Mouse (Mus musculus) adrenal gland, postnatal 0 days (tissue): ENCODE results near the gene Col4a1. TPM values are rescaled to one million over a fixed set of nuclear protein-coding genes. Genes with fewer than 3 reads are reported as not detected.

ENCODE experiments used
- polyA plus RNA-seq: library from polyadenylated mRNA; unstranded; fragments of >200 nt; fragmentation: Nextera tagmentation; extraction: Ambion mirVana; gene quantifications from 2 replicates; pipeline ENCODE4 v1.2.1, GENCODE M21; 2015

Gene Col4a1
- polyA plus RNA-seq, result 146 and 162 TPM in 2 replicates

GRCm38 (mm10) chr8:11312349-11313175 is at the start of gene Col4a1, which contains the start of gene Col4a2:
Gene Col4a1 (minus strand): TSS chr8:11312826.
Gene Col4a2 (plus strand): TSS chr8:11312805.

Other genes starting within 250 kb of the Col4a1 start
- gene Col4a2, start within 50 bp of the Col4a1 start, polyA plus RNA-seq, result 69.6 and 81.5 TPM in 2 replicates
- gene Rab20, start 165.9 kb upstream of the Col4a1 start, polyA plus RNA-seq, result 13.2 and 17.3 TPM in 2 replicates
- 90.9 and 123 TPM in 2 replicates for gene Naxd, start 184.7 kb upstream of the Col4a1 start, polyA plus RNA-seq
- gene Cars2, start 238.0 kb upstream of the Col4a1 start, polyA plus RNA-seq, result 15.6 and 17.7 TPM in 2 replicates
- gene Ing1, start 242.7 kb upstream of the Col4a1 start, polyA plus RNA-seq, result 24.2 and 27.5 TPM in 2 replicates